Mouse (Mus musculus): ENCODE measurements around the gene Proser3. TPM values are rescaled to one million over a fixed set of nuclear protein-coding genes. Genes with fewer than 3 reads are reported as not detected.
"Not testable (repeated sequence)": the region's sequence is repeated elsewhere in the genome, so short reads cannot be mapped to it uniquely, and the experiment has no call there.

Gene Proser3
- total RNA-seq, 4 experiments from 2014 or later = 9.1 to 13.4 (median 10.0) TPM

GRCm38 (mm10) chr7:30534633-30535577, 17.2 kb downstream of the Proser3 start, which contains the start of gene Arhgap33:
Arhgap33 (minus strand) TSS chr7:30535060.
- peak; percentile 94 for DNase-seq

GRCm38 (mm10) chr7:30533941-30534632, 18.0 kb downstream of the Proser3 start:
- DNase-seq = peak; percentile 14

- no peak for DNase-seq
These were observed 19.2 kb downstream of the Proser3 start for GRCm38 (mm10) chr7:30532931-30533330.

- DNase-seq = no peak
These were observed 20.7 kb downstream of the Proser3 start for GRCm38 (mm10) chr7:30531291-30531815.

GRCm38 (mm10) chr7:30526981-30527380, 25.1 kb downstream of the Proser3 start:
- no peak for DNase-seq

- no peak for DNase-seq
These were observed 25.7 kb downstream of the Proser3 start for GRCm38 (mm10) chr7:30526399-30526798.

- DNase-seq = no peak
These were observed 26.1 kb downstream of the Proser3 start for GRCm38 (mm10) chr7:30525954-30526353.

GRCm38 (mm10) chr7:30524487-30524886, 27.6 kb downstream of the Proser3 start:
- no peak for DNase-seq

- no peak for DNase-seq
These were observed 29.2 kb downstream of the Proser3 start for GRCm38 (mm10) chr7:30522871-30523270.

- DNase-seq = no peak
These were observed 31.2 kb downstream of the Proser3 start for GRCm38 (mm10) chr7:30520856-30521255.

GRCm38 (mm10) chr7:30520396-30520795, 31.7 kb downstream of the Proser3 start:
- no peak for DNase-seq

- no peak for DNase-seq
These were observed 33.8 kb downstream of the Proser3 start for GRCm38 (mm10) chr7:30518325-30518724.

- DNase-seq = no peak
These were observed 36.9 kb downstream of the Proser3 start for GRCm38 (mm10) chr7:30515003-30515760.

- no peak for DNase-seq
These were observed 44.0 kb downstream of the Proser3 start for GRCm38 (mm10) chr7:30508061-30508460.

- not testable (repeated sequence) for DNase-seq
These were observed 50.9 kb downstream of the Proser3 start for GRCm38 (mm10) chr7:30501159-30501558.

GRCm38 (mm10) chr7:30495506-30496042, 56.5 kb downstream of the Proser3 start:
- not testable (repeated sequence) for DNase-seq

GRCm38 (mm10) chr7:30493401-30493931, 58.6 kb downstream of the Proser3 start, which contains the start of gene Prodh2:
Prodh2 (plus strand) TSS chr7:30493622.
- DNase-seq = no peak

GRCm38 (mm10) chr7:30492765-30493164, 59.3 kb downstream of the Proser3 start:
- DNase-seq = peak; percentile 54

- no peak for DNase-seq
These were observed 61.2 kb downstream of the Proser3 start for GRCm38 (mm10) chr7:30490957-30491307.

GRCm38 (mm10) chr7:30490251-30490956, 61.7 kb downstream of the Proser3 start:
- no peak for DNase-seq

Data from adrenal gland, adult 8-10 months (tissue).